Mouse (Mus musculus) cerebellum, adult 2 months (tissue): ENCODE measurements around the gene 1700061G19Rik.

Experiments
- CTCF ChIP-seq: fragments of 200-500 bp; IDR thresholded peaks from 2 replicates; pipeline ENCODE4 v1.5.1; 2011; ENCODE audit warnings: low read depth, mild to moderate bottlenecking, control low read depth, low read length, moderate library complexity, borderline replicate concordance; ENCODE audit not compliant: insufficient read depth
- POLR2A ChIP-seq: fragments of 200-500 bp; IDR thresholded peaks from 2 replicates; pipeline ENCODE4 v1.6.1; 2011; ENCODE audit warnings: low read length, control low read depth, borderline replicate concordance; ENCODE audit not compliant: insufficient read depth

GRCm38 (mm10) chr17:56830411-56831110, 44.7 kb upstream of the 1700061G19Rik start, which contains the start of gene Rfx2:
- TF ChIP-seq CTCF: no peak
- TF ChIP-seq POLR2A: no peak
